Mouse (Mus musculus) MEL (cell line): ENCODE measurements at regions not wholly inside any gene's neighbourhood (a gene's known extent, or its start where the extent isn't known, plus 50 kb on each side); places are given as distances from the start of the nearest gene placed in this dataset.

ENCODE experiments used
- BHLHE40 ChIP-seq: IDR thresholded peaks from 2 replicates; pipeline ENCODE4 v1.6.1; 2012; ENCODE audit warnings: low read depth, mild to moderate bottlenecking, inconsistent platforms, low read length, improper control_type of control experiment, borderline replicate concordance
- CHD1 ChIP-seq: IDR thresholded peaks from 2 replicates; pipeline ENCODE4 v1.6.1; 2012; ENCODE audit warnings: low read depth, mild to moderate bottlenecking, inconsistent platforms, low read length, improper control_type of control experiment
- CHD2 ChIP-seq: IDR thresholded peaks from 2 replicates; pipeline ENCODE4 v1.6.1; 2011; ENCODE audit warnings: low read length, improper control_type of control experiment
- CTCF ChIP-seq, 3 experiments: IDR thresholded peaks in 2 of 3; conservative IDR thresholded peaks in 1 of 3; 2 replicates each; pipeline ENCODE4 v1.5.1; 2011 to 2012; ENCODE audit warnings: low read length in 3 of 3, low read depth in 2 of 3, mild to moderate bottlenecking in 2 of 3, improper control_type of control experiment in 1 of 3, inconsistent platforms in 1 of 3, mixed read lengths in 1 of 3, moderate library complexity in 1 of 3; ENCODE audit not compliant: control insufficient read depth in 1 of 3, insufficient read depth in 1 of 3, poor library complexity in 1 of 3, severe bottlenecking in 1 of 3
- ETS1 ChIP-seq: IDR thresholded peaks from 2 replicates; pipeline ENCODE4 v1.6.1; 2012; ENCODE audit warnings: low read depth, mild to moderate bottlenecking, inconsistent platforms, low read length, improper control_type of control experiment, moderate library complexity
- GATA1 ChIP-seq: IDR thresholded peaks from 2 replicates; pipeline ENCODE4 v1.6.1; 2011; ENCODE audit warnings: low read depth, low read length, improper control_type of control experiment
- MEF2A ChIP-seq: IDR thresholded peaks from 2 replicates; pipeline ENCODE4 v1.6.1; 2014; ENCODE audit warnings: low read depth, mild to moderate bottlenecking, inconsistent platforms, low read length, improper control_type of control experiment; ENCODE audit not compliant: poor library complexity, insufficient replicate concordance, severe bottlenecking; ENCODE audit errors: extremely low read depth
- MXI1 ChIP-seq: IDR thresholded peaks from 2 replicates; pipeline ENCODE4 v1.6.1; 2011; ENCODE audit warnings: mild to moderate bottlenecking, low read depth, low read length, improper control_type of control experiment
- NELFE ChIP-seq: IDR thresholded peaks from 2 replicates; pipeline ENCODE4 v1.6.1; 2011; ENCODE audit warnings: low read depth, low read length, improper control_type of control experiment
- POLR2A ChIP-seq, 2 experiments: IDR thresholded peaks; 2 replicates each; pipeline ENCODE4 v1.6.1; 2011 to 2012; ENCODE audit warnings: low read length in 2 of 2, mild to moderate bottlenecking in 2 of 2, control low read depth in 1 of 2, improper control_type of control experiment in 1 of 2, low read depth in 1 of 2, moderate library complexity in 1 of 2; ENCODE audit not compliant: control insufficient read depth in 1 of 2, insufficient read depth in 1 of 2, poor library complexity in 1 of 2
- POLR2AphosphoS5 ChIP-seq: IDR thresholded peaks from 2 replicates; pipeline ENCODE4 v1.6.1; 2012; ENCODE audit warnings: low read depth, borderline replicate concordance, mild to moderate bottlenecking, inconsistent platforms, low read length, moderate library complexity, mixed read lengths
- TAL1 ChIP-seq: IDR thresholded peaks from 2 replicates; pipeline ENCODE4 v1.6.1; 2012; ENCODE audit warnings: mild to moderate bottlenecking, inconsistent platforms, low read length, moderate library complexity, mixed read lengths
- USF1 ChIP-seq: IDR thresholded peaks from 2 replicates; pipeline ENCODE4 v1.6.1; 2014; ENCODE audit warnings: low read depth, mild to moderate bottlenecking, inconsistent platforms, low read length, improper control_type of control experiment, moderate library complexity
- ZMIZ1 ChIP-seq: IDR thresholded peaks from 2 replicates; pipeline ENCODE4 v1.6.1; 2012; ENCODE audit warnings: low read depth, mild to moderate bottlenecking, inconsistent platforms, low read length, improper control_type of control experiment, moderate library complexity

DNA sequence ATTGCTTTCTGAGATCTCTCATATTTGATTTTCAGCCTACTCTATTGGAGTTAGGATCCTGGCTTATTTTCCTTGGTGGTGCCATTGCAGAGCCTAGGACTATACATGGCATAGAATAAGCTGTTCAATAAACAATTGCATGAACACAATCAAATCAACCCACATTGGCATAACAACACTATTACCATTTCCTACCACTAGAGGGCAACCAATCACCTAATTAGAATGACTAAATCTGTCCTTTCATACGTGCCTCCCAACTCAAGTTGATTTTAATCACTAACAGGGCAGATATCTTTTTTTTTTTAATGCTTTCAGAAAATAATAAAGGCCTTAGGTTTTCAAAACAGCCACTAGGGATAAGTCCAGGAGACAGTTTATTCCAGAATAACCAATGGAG is 75.6 kb upstream of the Tmem260 start:
- TF ChIP-seq TAL1 = no peak
- TF ChIP-seq CTCF (IDR thresholded peaks at IDR 0.05 in 2 of 3, conservative IDR thresholded peaks at IDR 0.05 in 1 of 3; ENCODE audit: control insufficient read depth in 1 of 3, insufficient read depth in 1 of 3, low read depth in 2 of 3, low read length in 3 of 3, poor library complexity in 1 of 3, severe bottlenecking in 1 of 3) = peak; percentile 9 to 83 (median 69); a peak in 4 of 6 replicates
- TF ChIP-seq BHLHE40 = no peak
- no peak for TF ChIP-seq GATA1
- TF ChIP-seq MXI1 = no peak
- TF ChIP-seq USF1 = no peak
- no peak for TF ChIP-seq POLR2A (IDR thresholded peaks at IDR 0.05; ENCODE audit: control insufficient read depth in 1 of 2, insufficient read depth in 1 of 2, low read depth in 1 of 2, low read length in 2 of 2, poor library complexity in 1 of 2)
- no peak for TF ChIP-seq ETS1
- no peak for TF ChIP-seq ZMIZ1
- TF ChIP-seq POLR2AphosphoS5 = no peak
- TF ChIP-seq CHD2 = no peak
- no peak for TF ChIP-seq MEF2A
- no peak for TF ChIP-seq CHD1
- no peak for TF ChIP-seq NELFE
